Mouse (Mus musculus): ENCODE results near the gene AC124502.3. TPM values are rescaled to one million over a fixed set of nuclear protein-coding genes. Genes with fewer than 3 reads are reported as not detected.

AC124502.3 gene
- polyA plus RNA-seq, 1 experiment from 2014 or later, result 1.3 TPM

DNA sequence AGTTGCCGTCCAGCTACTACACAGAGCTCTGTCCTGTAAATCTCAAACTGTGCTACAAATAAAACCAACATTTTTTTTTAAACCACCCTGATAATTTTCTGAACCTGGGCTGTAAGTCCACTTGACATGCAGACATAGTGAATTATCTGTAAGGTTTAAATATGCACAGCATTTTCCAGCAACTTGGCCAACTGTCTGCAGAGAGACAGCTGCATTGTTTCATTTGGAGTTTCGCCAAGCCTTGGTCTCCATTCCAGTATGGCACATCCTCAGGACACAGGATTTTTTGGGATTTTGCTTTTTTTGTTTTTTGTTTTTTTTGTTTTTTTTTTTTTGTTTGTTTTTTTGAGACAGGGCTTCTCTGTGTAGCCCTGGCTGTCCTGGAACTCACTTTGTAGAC lies 17.3 kb upstream of the AC124502.3 start:
- DNase-seq (ENCODE audit: low spot score), result no peak
- H3K4me1 ChIP-seq (replicated peaks; ENCODE audit: insufficient read depth, low read length), result peaks cover 3% of the 10 kb centered on the region; the same call in 1 of the 2 replicates
- no peak for TF ChIP-seq CTCF (IDR thresholded peaks at IDR 0.05; ENCODE audit: low read depth)
- 77% methylated on average over 2 of the region's 2 CpGs for WGBS
- H3K27ac ChIP-seq, result no peak overlapping the region
- H3K27me3 ChIP-seq (ENCODE audit: insufficient read depth, low read length), result no peaks in the 10 kb centered on the region
- ATAC-seq (replicated peaks; ENCODE audit: low FRiP score, low read depth), result no peak
- H3K36me3 ChIP-seq (ENCODE audit: insufficient read depth, low read length), result 0 out of 2 replicates have a peak, but pooled peaks cover 4% of the 10 kb centered on the region
- no peak overlapping the region for H3K4me2 ChIP-seq (ENCODE audit: low read length)
- H3K9me3 ChIP-seq (replicated peaks; ENCODE audit: low read length), result no peaks in the 10 kb centered on the region
- H3K9ac ChIP-seq (ENCODE audit: low read depth, low read length), result no peak overlapping the region
- no peak overlapping the region for H3K4me3 ChIP-seq (replicated peaks; ENCODE audit: low read depth, low read length)

DNA sequence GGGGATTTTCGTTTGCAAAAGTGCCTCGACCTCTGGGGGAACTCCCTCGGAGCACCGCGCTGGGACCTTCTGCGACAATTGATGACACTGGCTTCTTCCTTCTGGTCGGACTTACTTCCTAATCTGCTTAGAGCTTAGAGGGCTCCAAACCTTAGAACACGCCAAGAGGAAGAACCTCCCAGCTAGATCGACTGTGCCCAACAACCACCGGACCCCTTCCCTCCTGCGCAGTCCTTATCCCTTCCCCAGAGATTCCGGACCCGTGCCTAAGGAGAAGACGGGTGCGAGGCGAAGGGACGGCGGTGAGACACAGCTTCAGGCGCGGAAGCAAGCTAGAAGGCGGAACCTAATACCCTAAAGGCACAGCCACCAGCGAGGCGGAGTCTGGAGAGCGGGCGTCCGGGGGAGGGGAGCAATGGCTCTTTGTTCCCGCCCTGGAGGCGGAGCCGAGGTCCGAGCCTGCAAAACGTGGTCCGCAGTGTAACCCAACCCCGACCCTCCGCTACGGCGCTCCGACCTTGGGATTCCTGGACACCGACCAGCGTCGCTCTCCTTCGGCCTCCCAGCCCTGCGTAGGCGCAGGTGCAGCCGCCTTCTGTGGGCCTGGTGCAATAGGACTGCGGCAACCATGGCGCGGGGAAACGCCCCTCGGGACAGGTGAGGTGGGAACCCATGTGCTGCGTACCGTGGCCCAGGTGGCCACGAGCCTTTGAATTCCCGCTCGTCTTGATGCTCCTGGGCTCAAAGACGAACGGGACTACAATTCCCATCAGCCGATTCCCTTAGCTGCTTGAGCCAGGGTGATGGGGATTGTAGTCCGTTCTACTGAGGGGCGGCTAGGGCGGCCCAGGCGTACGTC lies 14.8 kb upstream of the AC124502.3 start, which contains the start of gene Slc29a2:
TSS of gene Slc29a2 (plus strand) at position 240 of the 859 bp plus-strand sequence.
- WGBS, result under 1% methylated on average over 62 of the region's 62 CpGs
- Histone ChIP-seq H3K4me2 (ENCODE audit: low read length) (peak within 1 kb of the TSS; percentile 87), H3K4me1 (replicated peaks; ENCODE audit: insufficient read depth, low read length) (no peaks in the 10 kb centered on the region), H3K36me3 (ENCODE audit: insufficient read depth, low read length) (0 out of 2 replicates have a peak, but pooled peaks cover 6% of the 10 kb centered on the region), H3K27me3 (ENCODE audit: insufficient read depth, low read length) (no peaks in the 10 kb centered on the region), H3K4me3 (replicated peaks; ENCODE audit: low read depth, low read length) (peak within 1 kb of the TSS; percentile 53), H3K9me3 (replicated peaks; ENCODE audit: low read length) (no peaks in the 10 kb centered on the region), H3K9ac (ENCODE audit: low read depth, low read length) (peak within 1 kb of the TSS; percentile 62), H3K27ac (peak within 1 kb of the TSS; percentile 62)
- peak; percentile 97 for ATAC-seq (replicated peaks; ENCODE audit: low FRiP score, low read depth)
- TF ChIP-seq CTCF (IDR thresholded peaks at IDR 0.05; ENCODE audit: low read depth), result peak; percentile 13; the same call in 1 of the 2 replicates
- peak; percentile 96 for DNase-seq (ENCODE audit: low spot score)

DNA sequence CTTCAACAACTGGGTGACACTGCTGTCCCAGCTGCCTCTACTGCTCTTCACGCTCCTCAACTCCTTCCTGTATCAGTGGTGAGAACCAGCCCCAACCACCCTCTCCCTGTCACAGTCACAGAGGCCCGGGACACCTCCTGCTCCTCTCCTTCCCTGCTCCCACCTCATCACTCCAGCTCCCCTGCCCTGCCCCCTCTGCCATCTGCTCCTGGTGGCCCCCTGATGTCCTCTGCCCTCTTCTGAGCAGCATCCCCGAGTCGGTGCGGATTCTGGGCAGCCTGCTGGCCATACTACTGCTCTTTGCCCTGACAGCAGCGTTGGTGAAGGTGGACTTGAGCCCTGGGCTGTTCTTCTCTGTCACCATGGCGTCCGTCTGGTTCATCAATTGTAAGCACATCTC lies 12.6 kb upstream of the AC124502.3 start:
- ATAC-seq (replicated peaks; ENCODE audit: low FRiP score, low read depth), result no peak
- no peaks in the 10 kb centered on the region for H3K27me3 ChIP-seq (ENCODE audit: insufficient read depth, low read length)
- H3K36me3 ChIP-seq (ENCODE audit: insufficient read depth, low read length), result 0 out of 2 replicates have a peak, but pooled peaks cover 15% of the 10 kb centered on the region
- H3K4me2 ChIP-seq (ENCODE audit: low read length), result no peak overlapping the region
- no peak overlapping the region for H3K27ac ChIP-seq
- no peaks in the 10 kb centered on the region for H3K9me3 ChIP-seq (replicated peaks; ENCODE audit: low read length)
- TF ChIP-seq CTCF (IDR thresholded peaks at IDR 0.05; ENCODE audit: low read depth), result no peak
- no peak overlapping the region for H3K4me3 ChIP-seq (replicated peaks; ENCODE audit: low read depth, low read length)
- no peak overlapping the region for H3K9ac ChIP-seq (ENCODE audit: low read depth, low read length)
- no peak for DNase-seq (ENCODE audit: low spot score)
- 84% methylated on average over 8 of the region's 8 CpGs for whole genome bisulfite sequencing
- H3K4me1 ChIP-seq (replicated peaks; ENCODE audit: insufficient read depth, low read length), result no peaks in the 10 kb centered on the region

DNA sequence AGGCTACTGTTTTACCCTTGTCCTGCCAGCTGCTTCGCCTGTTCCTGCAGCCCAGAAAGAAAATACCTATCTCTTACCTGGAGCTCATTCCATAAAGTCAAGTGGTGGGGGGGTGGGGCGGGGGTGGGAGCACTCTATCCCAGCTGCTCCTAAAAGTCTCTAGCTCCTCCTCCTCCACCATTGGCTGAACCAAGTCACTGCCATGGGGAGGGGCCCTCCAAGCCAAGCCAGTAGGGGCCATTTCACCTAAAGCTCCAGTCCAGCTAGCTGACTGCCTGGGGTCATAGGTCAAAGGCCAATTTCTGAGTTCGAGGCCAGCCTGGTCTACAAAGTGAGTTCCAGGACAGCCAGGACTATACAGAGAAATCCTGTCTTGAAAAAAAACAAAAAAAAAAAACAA lies 6.0 kb upstream of the AC124502.3 start:
- no peak overlapping the region for H3K9ac ChIP-seq (ENCODE audit: low read depth, low read length)
- H3K9me3 ChIP-seq (replicated peaks; ENCODE audit: low read length), result no peaks in the 10 kb centered on the region
- no peak overlapping the region for H3K4me2 ChIP-seq (ENCODE audit: low read length)
- H3K27ac ChIP-seq, result no peak overlapping the region
- no peak for TF ChIP-seq CTCF (IDR thresholded peaks at IDR 0.05; ENCODE audit: low read depth)
- no peak overlapping the region for H3K4me3 ChIP-seq (replicated peaks; ENCODE audit: low read depth, low read length)
- 0 out of 2 replicates have a peak, but pooled peaks cover 13% of the 10 kb centered on the region for H3K36me3 ChIP-seq (ENCODE audit: insufficient read depth, low read length)
- no peak for ATAC-seq (replicated peaks; ENCODE audit: low FRiP score, low read depth)
- H3K27me3 ChIP-seq (ENCODE audit: insufficient read depth, low read length), result no peaks in the 10 kb centered on the region
- H3K4me1 ChIP-seq (replicated peaks; ENCODE audit: insufficient read depth, low read length), result no peaks in the 10 kb centered on the region
- 73% methylated on average over 3 of the region's 3 CpGs for WGBS
- no peak for DNase-seq (ENCODE audit: low spot score)

DNA sequence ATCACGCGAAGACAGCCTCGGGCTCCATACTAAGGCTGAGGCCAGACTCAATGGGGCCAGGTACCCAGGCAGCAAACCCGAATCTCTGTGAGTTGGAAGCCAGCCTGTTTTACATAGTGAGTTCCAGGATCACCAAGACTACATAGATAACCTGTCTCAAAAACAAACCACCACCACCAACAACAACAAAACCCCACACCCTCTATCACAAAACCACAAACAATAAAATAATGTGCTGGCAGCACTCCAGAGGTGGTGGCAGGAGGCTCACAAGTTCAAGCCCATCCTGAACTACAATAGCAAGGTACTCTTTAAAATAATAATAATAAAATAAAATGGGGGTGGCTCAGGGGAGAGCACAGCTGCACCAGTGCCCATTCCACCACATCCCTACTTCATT lies 2.1 kb upstream of the AC124502.3 start:
- Histone ChIP-seq H3K9me3 (replicated peaks; ENCODE audit: low read length) (no peaks in the 10 kb centered on the region), H3K9ac (ENCODE audit: low read depth, low read length) (no peak overlapping the region), H3K36me3 (ENCODE audit: insufficient read depth, low read length) (no peaks in the 10 kb centered on the region), H3K27me3 (ENCODE audit: insufficient read depth, low read length) (no peaks in the 10 kb centered on the region), H3K27ac (no peak overlapping the region), H3K4me3 (replicated peaks; ENCODE audit: low read depth, low read length) (no peak overlapping the region), H3K4me2 (ENCODE audit: low read length) (no peak overlapping the region), H3K4me1 (replicated peaks; ENCODE audit: insufficient read depth, low read length) (peaks cover 18% of the 10 kb centered on the region)
- no peak for TF ChIP-seq CTCF (IDR thresholded peaks at IDR 0.05; ENCODE audit: low read depth)
- 80% methylated on average over 4 of the region's 4 CpGs for WGBS
- ATAC-seq (replicated peaks; ENCODE audit: low FRiP score, low read depth) (no peak), DNase-seq (ENCODE audit: low spot score) (no peak)

DNA sequence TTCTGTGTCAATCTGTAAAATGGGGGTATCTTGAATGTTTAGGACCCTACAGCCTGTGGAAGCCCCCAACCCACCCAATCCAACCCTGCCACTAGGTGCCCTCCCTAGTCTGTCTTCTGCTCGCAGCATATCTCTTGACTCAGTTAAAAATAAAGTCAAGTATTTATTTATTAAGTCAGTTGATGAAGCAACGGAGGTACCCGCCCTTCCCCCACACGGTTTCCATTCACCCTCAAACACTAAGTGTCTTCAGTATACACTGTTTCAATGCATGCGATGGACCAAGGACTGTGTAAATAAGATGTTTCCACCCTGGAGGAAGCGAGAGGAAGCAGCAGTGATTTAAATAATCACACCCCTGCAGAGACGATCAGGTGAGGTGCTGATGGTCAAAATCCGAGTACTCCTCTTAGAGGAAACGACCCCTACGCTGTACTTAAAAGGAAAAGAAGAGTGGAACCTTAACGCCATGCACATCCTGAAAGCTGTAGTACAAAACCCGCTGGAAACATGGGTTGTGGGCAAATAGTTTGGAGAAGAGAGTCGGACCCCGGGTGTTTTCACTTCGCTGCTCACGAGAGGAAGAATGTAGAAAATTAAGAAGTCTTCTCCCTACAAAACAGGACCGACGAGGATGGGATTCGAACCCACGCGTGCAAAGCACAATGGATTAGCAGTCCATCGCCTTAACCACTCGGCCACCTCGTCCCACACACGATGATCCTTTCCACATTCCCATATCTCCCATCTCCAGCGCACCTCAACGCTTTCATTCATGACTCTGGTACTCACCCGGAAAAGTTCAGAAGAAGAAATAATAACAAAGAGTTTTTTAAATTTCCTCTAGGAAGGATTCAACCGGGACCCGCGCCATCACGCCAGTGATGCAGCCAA lies 766 bp upstream of the AC124502.3 start:
- 4% methylated on average over 32 of the region's 32 CpGs for WGBS
- Histone ChIP-seq H3K27ac (peak overlapping the region; percentile 64), H3K4me3 (replicated peaks; ENCODE audit: low read depth, low read length) (peak overlapping the region; percentile 79), H3K4me2 (ENCODE audit: low read length) (peak overlapping the region; percentile 98), H3K9ac (ENCODE audit: low read depth, low read length) (peak overlapping the region; percentile 90), H3K9me3 (replicated peaks; ENCODE audit: low read length) (no peaks in the 10 kb centered on the region), H3K27me3 (ENCODE audit: insufficient read depth, low read length) (no peaks in the 10 kb centered on the region), H3K36me3 (ENCODE audit: insufficient read depth, low read length) (no peaks in the 10 kb centered on the region), H3K4me1 (replicated peaks; ENCODE audit: insufficient read depth, low read length) (peaks cover 23% of the 10 kb centered on the region)
- TF ChIP-seq CTCF (IDR thresholded peaks at IDR 0.05; ENCODE audit: low read depth), result no peak
- DNase-seq (ENCODE audit: low spot score) (peak; percentile 76), ATAC-seq (replicated peaks; ENCODE audit: low FRiP score, low read depth) (peak; percentile 22; the same call in 1 of the 2 replicates)

Data from kidney, postnatal 0 days (tissue).